Mouse (Mus musculus) thymus, postnatal 4 days (tissue): Measurements from ENCODE around the gene Wdr49.
"Not testable (repeated sequence)": the region's sequence is repeated elsewhere in the genome, so short reads cannot be mapped to it uniquely, and the experiment has no call there.

ENCODE experiments used
- DNase-seq: peaks from one replicate; pipeline ENCODE4 v3.0.0; 2021

Gene Wdr49

GRCm38 (mm10) chr3:75299464-75299863 is 182.5 kb downstream of the Wdr49 start:
- not testable (repeated sequence) for DNase-seq

- DNase-seq = no peak
Observed at GRCm38 (mm10) chr3:75297758-75298111, 184.2 kb downstream of the Wdr49 start.

GRCm38 (mm10) chr3:75297026-75297757 is 184.8 kb downstream of the Wdr49 start:
- DNase-seq = no peak

DNA sequence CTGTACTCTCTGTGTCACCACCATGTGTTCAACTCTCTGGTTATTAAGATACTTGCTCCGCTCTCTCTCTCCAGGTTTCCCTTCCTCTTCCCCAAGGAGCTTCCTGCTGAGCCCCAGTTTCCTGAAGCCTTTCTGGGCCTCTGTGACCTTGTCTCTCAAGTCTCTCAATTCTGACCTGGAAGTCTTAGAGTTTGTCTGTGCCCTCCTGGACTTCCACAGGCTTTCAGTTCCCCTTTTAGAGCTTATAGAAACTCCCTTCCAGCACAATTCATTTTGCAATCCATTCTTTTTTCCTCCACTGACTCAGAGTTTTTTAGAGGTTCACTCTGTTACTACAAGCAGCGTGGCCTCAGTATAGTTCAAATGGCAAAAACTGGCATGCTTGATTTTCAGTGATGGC is 188.7 kb downstream of the Wdr49 start:
- no peak for DNase-seq

GRCm38 (mm10) chr3:75277455-75277854 is 204.5 kb downstream of the Wdr49 start:
- no peak for DNase-seq

DNA sequence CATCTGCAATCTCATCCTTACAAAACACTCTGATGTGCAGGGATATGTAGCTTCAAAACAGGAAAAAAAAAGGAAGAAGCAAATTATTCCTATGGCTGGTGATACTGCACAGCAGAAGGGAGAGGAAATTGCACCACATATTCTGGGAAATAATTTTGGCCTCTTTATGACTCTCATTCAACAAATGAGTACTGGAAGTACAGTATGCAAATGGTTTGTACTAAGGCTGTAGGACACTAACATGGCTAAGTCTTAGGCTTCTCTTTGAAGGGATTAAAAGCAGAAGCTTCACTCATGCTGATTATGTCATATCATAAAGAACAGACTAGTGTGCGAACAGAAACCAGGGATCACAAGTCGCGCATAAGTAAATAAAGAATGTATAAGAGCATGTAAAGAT is 205.4 kb downstream of the Wdr49 start:
- DNase-seq = no peak

- no peak for DNase-seq
Observed at GRCm38 (mm10) chr3:75275127-75275526, 206.8 kb downstream of the Wdr49 start.

- no peak for DNase-seq
Observed at GRCm38 (mm10) chr3:75269978-75270377, 212.0 kb downstream of the Wdr49 start, which contains the start of gene Serpini2. Gene Serpini2, minus strand, starts transcription at chr3:75270078.

DNA sequence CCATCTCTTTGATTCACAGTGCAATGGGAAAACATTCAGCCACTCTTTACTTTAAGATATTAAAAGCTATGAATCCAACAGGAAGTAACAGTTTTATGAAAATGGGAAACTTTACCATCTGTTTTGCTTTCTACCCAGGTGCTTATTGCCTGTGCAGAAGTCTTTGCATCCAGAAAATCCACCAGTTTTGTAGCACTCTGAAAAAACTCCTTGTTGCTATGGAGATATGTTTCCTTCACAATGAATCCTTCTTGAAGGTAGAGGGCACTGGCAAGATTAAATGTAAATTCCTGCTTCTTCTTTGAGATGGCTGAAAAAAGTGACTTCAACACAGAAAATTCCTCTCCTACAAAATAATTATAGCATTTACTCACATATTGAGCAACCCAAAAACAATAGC is 222.6 kb downstream of the Wdr49 start:
- DNase-seq = no peak
